Mouse (Mus musculus) megakaryocyte-erythroid progenitor cell, adult 5-6 weeks (primary cell): ENCODE results near the gene Fam216a. TPM values are rescaled to one million over a fixed set of nuclear protein-coding genes. Genes with fewer than 3 reads are reported as not detected.
"Not testable (repeated sequence)": the region's sequence is repeated elsewhere in the genome, so short reads cannot be mapped to it uniquely, and the experiment has no call there.

Experiments
- ATAC-seq: replicated peaks from 2 replicates; pipeline ENCODE4 v1.8.0; 2016; ENCODE audit warnings: mild to moderate bottlenecking, inconsistent platforms; ENCODE audit not compliant: severe bottlenecking, poor library complexity, low FRiP score, low TSS enrichment
- total RNA-seq, 2 experiments: library from RNA; stranded (forward) in 1 of 2; stranded (reverse) in 1 of 2; fragments of 200-1000, 215-1000 nt in 1 of 2; fragments of >200 nt in 1 of 2; fragmentation: Nextera tagmentation in 1 of 2; gene quantifications; 2 replicates each; pipeline ENCODE4 v1.2.3; 2014 to 2017

Gene Fam216a
- total RNA-seq, 2 experiments from 2014 or later: 33.8 to 67.8 TPM

GRCm38 (mm10) chr5:122327283-122327682, 44.9 kb downstream of the Fam216a start:
- ATAC-seq: no peak

- no peak for ATAC-seq
Observed at GRCm38 (mm10) chr5:122325477-122325876, 46.7 kb downstream of the Fam216a start.

GRCm38 (mm10) chr5:122324608-122325431, 47.3 kb downstream of the Fam216a start:
- no peak for ATAC-seq

- no peak for ATAC-seq
Observed at GRCm38 (mm10) chr5:122323523-122323922, 48.6 kb downstream of the Fam216a start.

GRCm38 (mm10) chr5:122320205-122320781, 51.9 kb downstream of the Fam216a start:
- ATAC-seq: no peak

DNA sequence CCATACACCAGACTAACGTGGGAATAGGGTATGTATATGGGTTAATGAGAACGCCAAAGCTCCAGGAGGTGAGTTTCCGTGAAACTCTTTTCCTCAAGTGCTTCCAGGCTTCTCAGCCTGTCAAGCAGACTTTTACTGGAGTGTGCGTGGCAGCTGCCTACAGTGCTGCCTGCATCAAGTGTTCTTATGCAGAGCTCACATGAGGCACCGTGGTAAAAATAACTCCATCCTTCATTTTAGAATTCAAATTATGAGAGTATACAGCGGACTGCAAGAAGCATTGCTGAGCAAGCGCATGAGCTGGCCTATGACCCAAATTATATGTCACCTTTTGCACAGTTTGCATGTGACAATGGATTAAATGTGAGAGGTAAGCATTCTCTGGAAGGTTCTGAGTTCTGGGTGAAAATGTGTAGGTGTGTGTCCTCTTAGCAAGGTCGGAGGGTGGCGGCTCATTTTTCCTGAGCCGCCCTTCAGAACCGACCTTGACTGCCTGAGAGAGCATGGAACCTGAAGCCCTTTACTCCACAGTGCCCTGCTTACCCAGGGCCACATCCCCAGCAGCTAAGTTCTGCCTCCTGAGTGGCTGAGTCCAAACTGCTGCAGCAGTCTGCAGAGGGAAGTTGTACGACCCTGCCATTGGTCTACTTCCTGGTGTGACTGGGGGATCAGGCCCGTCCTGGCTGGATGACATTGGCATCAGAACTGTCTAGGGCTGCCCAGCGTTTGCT, 52.5 kb downstream of the Fam216a start:
- no peak for ATAC-seq

DNA sequence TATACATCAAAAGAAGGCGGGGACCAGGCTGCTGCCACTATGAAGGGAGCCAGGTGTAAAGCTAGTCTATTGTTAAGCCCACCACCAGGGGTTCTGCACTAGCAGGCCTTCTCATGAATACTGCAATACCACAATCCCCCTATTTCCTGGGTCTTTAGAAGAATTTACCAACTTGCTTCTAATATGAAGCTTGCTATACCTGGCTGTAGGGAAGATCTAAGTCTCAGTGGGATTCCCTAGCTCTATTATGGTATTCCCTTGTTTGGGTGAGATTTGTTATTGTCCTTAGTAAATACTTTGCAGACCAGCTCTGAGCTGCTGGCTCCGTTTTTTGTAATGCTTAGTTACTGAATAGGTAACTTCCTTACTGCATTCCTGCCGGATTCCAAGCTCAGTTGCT, 53.2 kb downstream of the Fam216a start:
- not testable (repeated sequence) for ATAC-seq

GRCm38 (mm10) chr5:122318100-122318499, 54.1 kb downstream of the Fam216a start:
- ATAC-seq: peak; percentile 58

GRCm38 (mm10) chr5:122317329-122318045, 54.7 kb downstream of the Fam216a start:
- no peak for ATAC-seq

GRCm38 (mm10) chr5:122314966-122315667, 57.0 kb downstream of the Fam216a start:
- peak; percentile 87 for ATAC-seq

Other genes starting within 250 kb of the Fam216a start
- gene Ccdc63, start 231.5 kb downstream of the Fam216a start, total RNA-seq (2014; fragmentation: Nextera tagmentation): 0.96 and 1.4 TPM in 2 replicates
- gene Ccdc63, start 231.5 kb downstream of the Fam216a start, total RNA-seq (2017): not detected in 2 replicates
- 375 and 380 TPM in 2 replicates for gene Ppp1cc, start 214.1 kb downstream of the Fam216a start, total RNA-seq (2014; fragmentation: Nextera tagmentation)
- gene Ppp1cc, start 214.1 kb downstream of the Fam216a start, total RNA-seq (2017): 229 and 230 TPM in 2 replicates
- 1.4 and 11.2 TPM in 2 replicates for gene Hvcn1, start 165.6 kb downstream of the Fam216a start, total RNA-seq (2014; fragmentation: Nextera tagmentation)
- 0.38 and 1.4 TPM in 2 replicates for gene Hvcn1, start 165.6 kb downstream of the Fam216a start, total RNA-seq (2017)
- gene Tctn1, start 107.9 kb downstream of the Fam216a start, total RNA-seq (2014; fragmentation: Nextera tagmentation): 7.6 and 10.4 TPM in 2 replicates
- gene Tctn1, start 107.9 kb downstream of the Fam216a start, total RNA-seq (2017): 2.5 and 4.2 TPM in 2 replicates
- 14.4 and 15.5 TPM in 2 replicates for gene Pptc7, start 88.0 kb downstream of the Fam216a start, total RNA-seq (2014; fragmentation: Nextera tagmentation)
- gene Pptc7, start 88.0 kb downstream of the Fam216a start, total RNA-seq (2017): 10.4 and 11.3 TPM in 2 replicates
- 11.4 and 16.2 TPM in 2 replicates for gene Rad9b, start 18.1 kb downstream of the Fam216a start, total RNA-seq (2014; fragmentation: Nextera tagmentation)
- gene Rad9b, start 18.1 kb downstream of the Fam216a start, total RNA-seq (2017): 7.5 and 11.7 TPM in 2 replicates
- 86.2 and 88.4 TPM in 2 replicates for gene Vps29, start 18.0 kb downstream of the Fam216a start, total RNA-seq (2014; fragmentation: Nextera tagmentation)
- 45.5 and 93.0 TPM in 2 replicates for gene Vps29, start 18.0 kb downstream of the Fam216a start, total RNA-seq (2017)
- 61.2 and 93.3 TPM in 2 replicates for gene Gpn3, start 488 bp downstream of the Fam216a start, total RNA-seq (2014; fragmentation: Nextera tagmentation)
- 61.5 and 75.8 TPM in 2 replicates for gene Gpn3, start 488 bp downstream of the Fam216a start, total RNA-seq (2017)
- gene Arpc3, start 19.5 kb upstream of the Fam216a start, total RNA-seq (2014; fragmentation: Nextera tagmentation): 195 and 370 TPM in 2 replicates
- 859 and 924 TPM in 2 replicates for gene Arpc3, start 19.5 kb upstream of the Fam216a start, total RNA-seq (2017)
- gene Anapc7, start 49.3 kb upstream of the Fam216a start, total RNA-seq (2014; fragmentation: Nextera tagmentation): 27.5 and 42.7 TPM in 2 replicates
- gene Anapc7, start 49.3 kb upstream of the Fam216a start, total RNA-seq (2017): 24.3 and 35.3 TPM in 2 replicates
- 72.8 and 80.7 TPM in 2 replicates for gene Atp2a2, start 129.9 kb upstream of the Fam216a start, total RNA-seq (2014; fragmentation: Nextera tagmentation)
- 100 and 106 TPM in 2 replicates for gene Atp2a2, start 129.9 kb upstream of the Fam216a start, total RNA-seq (2017)
- 1.7 and 6.7 TPM in 2 replicates for gene Ift81, start 242.2 kb upstream of the Fam216a start, total RNA-seq (2014; fragmentation: Nextera tagmentation)
- gene Ift81, start 242.2 kb upstream of the Fam216a start, total RNA-seq (2017): 4.7 and 6.1 TPM in 2 replicates